Mouse (Mus musculus) ovary, adult 18-20 months (tissue): ENCODE measurements around the gene Ubald1.

Experiments used
- DNase-seq: peaks from one replicate; pipeline ENCODE4 v3.0.0; 2022; ENCODE audit warnings: low spot score, mixed read lengths

Gene Ubald1

GRCm38 (mm10) chr16:4880136-4880825 is at the start of gene Ubald1:
TSS of gene Ubald1 (minus strand) at chr16:4880315.
- peak; percentile 98 for DNase-seq

- no peak for DNase-seq
Measured at GRCm38 (mm10) chr16:4928474-4928873, 48.4 kb upstream of the Ubald1 start.

GRCm38 (mm10) chr16:4927967-4928366 is 47.9 kb upstream of the Ubald1 start:
- no peak for DNase-seq

DNA sequence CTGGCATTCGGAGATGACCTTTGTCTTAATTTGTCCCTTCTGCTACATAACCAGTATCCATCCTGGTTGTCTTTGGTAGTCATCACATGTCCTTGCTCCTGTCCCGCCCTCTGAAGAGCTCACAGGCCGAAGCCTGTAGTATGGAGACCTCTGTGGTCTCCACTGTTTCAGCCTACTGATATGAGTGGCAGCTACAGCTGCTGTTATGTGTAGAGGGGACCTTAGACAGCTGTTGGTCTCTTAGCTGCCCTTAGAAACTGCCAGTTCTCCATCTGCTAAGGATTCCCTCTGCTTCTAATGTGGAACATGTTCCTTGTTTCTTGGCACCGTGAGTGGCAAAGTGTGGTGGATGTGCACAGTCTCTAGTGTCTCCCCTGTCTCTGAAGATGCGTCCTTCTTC is 43.9 kb upstream of the Ubald1 start:
- DNase-seq = no peak

DNA sequence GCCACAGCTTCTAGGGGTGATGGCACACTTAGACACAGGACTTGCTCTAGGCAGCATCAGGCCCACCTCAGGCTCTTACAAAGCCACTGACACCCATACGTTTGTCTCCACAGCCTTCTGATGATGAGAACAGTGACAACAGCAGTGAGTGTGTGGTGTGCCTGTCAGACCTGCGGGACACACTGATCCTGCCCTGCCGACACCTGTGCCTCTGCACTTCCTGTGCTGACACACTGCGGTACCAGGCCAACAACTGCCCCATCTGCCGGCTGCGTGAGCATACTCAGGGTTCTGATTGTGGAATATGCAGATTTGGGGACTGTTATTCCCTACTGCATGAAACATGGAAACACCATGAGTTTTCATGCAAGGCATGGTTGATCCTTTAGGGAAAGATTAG is 42.4 kb upstream of the Ubald1 start:
- DNase-seq = no peak

- DNase-seq = no peak
Measured at GRCm38 (mm10) chr16:4920556-4920955, 40.4 kb upstream of the Ubald1 start.

GRCm38 (mm10) chr16:4916608-4917007 is 36.5 kb upstream of the Ubald1 start:
- DNase-seq = no peak

DNA sequence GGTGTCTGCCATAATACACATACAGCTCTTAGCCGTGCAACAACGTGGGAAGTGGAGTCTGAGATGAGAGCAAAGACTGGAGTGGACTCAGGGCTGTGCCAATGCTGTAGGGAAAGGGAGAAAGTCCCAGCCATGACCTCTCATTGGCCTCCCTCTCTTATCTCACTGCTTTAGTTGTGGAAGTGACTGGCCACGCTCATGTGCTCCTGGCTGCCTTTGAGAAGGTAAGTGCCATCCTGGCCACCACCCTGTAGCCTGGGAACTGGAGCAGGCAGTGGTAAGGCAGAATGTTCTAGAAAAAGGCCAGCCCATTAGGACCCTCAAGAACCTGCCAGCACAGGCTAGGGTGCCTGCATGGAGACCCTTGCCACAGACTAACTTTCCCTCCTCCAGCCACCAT is 35.8 kb upstream of the Ubald1 start:
- DNase-seq = no peak

DNA sequence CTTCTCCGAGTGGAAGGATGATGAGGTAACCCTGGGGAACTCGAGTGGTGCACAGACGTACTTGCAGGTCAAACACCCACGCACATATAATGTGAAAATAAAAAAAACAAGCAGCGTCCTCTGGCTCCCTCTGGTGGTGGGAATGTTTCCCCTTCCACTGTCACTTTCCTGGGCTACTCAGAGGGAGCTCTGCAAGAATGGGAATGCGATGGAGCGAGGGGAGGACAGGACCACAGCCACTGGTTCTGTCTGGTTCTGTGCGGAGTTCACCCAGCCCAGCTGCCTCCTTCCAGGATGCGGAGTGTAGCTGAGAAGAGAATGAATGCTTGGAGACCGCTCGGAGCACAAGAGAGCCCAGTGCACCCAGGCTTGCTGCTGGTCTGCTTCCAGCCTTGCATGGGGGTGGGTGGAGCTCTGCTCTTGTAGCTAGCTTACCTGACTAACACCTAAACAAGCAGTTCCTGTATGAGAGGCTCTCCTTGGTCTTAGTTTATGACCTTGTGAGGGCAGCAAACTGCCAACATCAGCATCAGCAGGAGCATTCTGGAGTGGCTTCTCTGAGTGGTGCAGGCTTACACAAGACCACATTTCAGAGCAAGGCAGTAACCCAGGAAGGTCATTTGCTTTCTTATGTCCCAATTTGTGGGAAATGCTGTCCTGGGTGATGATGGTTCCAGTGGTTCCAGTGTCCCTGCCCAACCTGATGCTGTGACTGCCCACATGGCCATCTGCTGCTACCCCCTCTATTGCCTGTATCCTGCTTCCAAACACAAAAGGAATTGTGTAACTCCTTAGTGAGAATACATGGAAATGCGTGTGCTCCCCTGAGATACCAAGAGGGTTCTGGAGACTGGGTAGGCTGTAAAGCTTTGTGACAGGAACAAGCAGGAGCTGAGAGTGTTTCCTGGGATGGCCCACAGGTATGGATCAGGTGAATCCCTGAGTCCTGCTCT is 33.9 kb upstream of the Ubald1 start:
- peak; percentile 52 for DNase-seq

DNA sequence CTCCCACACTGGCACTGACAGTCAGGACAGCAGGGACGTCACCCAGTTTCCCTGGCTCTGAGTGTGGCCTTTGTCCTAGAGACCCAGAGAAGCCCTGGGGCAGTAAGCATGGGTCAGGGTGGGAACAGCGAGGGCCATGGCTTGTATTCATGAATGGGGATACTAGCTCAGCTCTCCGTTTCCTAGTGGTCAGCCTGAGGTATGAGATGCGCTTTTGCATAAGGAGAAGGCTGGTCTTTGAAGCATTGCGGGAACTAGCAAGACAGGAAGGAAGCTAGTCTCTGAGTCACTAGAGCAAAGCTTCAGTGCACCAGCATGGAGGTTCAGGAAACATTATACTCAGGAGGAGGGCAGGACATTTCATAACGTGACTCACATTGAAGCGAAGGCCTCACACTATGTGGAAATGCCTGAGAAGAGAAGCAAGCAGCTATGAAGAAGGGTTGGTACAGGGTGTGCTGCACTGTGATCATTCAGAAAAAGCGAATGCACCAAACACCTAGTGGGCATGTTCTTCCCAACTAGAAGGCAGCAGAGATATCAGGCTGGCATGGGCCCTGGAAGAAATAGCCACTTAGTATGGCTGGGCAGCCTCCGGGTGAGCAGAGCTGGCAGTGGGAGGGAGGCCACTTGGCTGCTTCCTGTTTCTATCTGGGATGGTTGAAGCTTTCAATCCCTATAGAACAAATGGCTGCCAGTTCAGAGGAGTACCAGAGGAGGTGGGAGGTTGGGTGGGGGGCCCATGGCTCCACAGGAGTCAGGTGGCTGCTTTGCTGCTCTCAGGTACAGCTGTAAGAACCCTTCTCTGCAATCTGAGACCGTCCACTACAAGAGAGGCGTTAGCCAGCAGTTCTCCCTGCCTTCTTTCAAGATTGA is 33.0 kb upstream of the Ubald1 start:
- no peak for DNase-seq

GRCm38 (mm10) chr16:4912074-4912648 is 32.0 kb upstream of the Ubald1 start:
- DNase-seq = no peak

GRCm38 (mm10) chr16:4910758-4911157 is 30.6 kb upstream of the Ubald1 start:
- no peak for DNase-seq

DNA sequence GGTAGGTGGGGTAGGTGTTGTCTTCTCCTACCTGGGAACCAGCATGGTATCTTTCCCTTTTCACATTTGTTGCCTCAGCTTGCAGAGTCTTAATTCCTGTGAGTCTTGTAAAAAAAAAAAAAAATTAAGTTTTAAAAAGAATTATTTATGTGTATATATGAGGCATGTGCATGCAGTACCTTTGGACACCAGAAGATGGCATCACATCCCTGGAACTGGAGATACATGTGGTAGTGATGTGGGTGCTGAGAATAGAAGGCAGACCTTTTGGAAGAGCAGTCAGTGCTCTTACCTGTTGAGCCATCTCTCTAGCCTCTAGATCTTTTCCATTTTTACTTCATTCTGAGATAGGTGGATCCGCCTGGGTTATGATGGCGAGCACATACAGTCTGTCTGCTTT is 29.6 kb upstream of the Ubald1 start:
- no peak for DNase-seq

DNA sequence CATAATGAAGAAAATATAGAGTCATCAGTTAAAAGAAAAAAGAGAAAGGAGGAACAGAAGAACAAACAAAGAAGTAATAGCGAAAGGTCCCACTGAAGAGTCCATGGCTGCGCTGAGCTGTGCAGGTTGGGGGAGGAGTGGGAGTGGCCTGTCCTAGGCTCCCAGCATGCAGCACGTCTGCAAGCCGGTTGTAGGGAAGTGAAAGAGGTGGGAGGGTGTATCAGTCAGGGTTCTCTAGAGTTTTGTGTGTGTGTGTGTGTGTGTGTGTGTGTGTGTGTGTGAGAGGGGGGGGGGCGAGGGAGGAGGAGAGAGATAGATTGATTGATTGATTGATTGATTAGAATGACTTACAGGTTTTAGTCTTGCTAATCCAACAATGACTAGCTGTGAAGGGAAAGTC is 27.9 kb upstream of the Ubald1 start:
- no peak for DNase-seq

DNA sequence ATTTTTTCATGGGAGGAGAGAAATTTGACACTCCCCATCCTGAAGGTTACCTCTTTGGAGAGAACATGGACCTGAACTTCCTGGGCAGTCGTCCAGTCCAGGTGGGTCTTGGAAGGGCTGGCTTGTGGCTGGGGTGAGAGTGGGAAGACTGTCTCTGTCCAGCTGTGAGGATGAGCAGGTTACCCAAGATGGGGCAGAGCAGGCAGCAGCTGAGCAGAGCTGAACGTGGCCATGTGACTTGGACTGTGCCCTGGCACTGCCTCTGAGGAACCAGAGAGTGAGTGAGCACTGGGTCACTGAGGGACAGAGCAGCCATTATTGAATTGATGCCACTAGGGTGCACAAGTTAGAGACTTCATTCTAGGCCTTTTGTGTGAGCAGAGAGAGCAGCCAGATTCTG is 27.3 kb upstream of the Ubald1 start:
- no peak for DNase-seq

GRCm38 (mm10) chr16:4906559-4906958 is 26.4 kb upstream of the Ubald1 start:
- DNase-seq = no peak

- DNase-seq = no peak
Measured at GRCm38 (mm10) chr16:4905591-4905990, 25.5 kb upstream of the Ubald1 start.

DNA sequence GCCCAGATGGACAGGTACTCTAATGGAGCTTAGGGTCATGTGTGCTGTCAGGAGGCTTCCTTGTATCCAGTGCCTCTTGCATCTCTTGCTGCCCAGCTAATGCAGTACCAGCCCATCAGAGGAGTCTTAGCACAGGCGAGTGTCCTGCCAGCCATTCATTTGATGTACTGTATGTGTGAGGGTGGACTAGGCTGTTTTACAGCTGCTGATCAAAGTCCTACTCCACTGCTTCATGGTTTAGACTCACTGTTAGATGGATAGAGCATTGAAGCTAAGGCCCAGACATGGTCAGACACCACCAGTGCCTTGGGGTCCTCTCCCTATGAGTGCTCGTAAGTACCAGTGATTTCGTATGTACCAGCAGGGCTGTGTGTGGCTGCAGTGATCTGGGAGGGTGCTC is 24.8 kb upstream of the Ubald1 start:
- DNase-seq = no peak

GRCm38 (mm10) chr16:4903491-4904102 is 23.5 kb upstream of the Ubald1 start:
- no peak for DNase-seq

DNA sequence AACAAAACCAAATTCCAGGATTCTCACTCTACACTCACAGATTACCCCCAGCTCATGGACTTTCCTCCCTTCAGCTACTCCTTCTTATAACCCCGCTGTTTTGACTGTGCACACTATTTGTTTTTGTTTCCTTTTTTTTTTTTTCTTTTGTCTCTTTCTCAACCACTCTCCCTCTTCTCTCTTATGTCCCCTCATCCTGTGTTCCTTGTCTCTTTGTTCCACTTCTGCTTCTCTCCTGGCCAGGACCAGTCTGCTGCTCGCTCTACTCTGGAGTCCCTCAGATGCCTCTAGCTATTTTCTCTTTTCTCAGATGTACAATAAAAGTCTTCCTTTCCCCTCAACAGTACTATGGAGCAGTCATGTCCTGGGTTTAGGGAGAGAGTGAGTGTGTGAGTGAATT is 22.3 kb upstream of the Ubald1 start:
- no peak for DNase-seq

DNA sequence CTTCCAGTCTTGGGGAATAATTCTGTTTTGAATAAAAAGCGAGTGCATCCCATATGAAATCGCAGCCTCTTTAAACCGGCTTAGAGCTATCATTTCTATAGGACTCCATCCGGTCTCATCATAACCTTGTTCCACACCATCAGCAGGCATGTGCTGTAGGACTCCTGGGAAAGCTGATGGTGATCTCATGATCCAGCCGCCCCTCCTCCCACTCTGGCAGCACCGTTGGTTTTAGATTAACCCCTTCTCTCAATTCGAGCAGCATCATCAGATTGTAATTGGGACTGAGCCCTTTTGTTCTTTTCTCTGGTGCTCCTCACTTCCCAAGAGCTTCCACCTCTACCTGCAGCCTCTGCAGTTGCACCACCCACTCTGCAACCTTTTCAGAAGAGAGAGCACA is 21.1 kb upstream of the Ubald1 start:
- DNase-seq = no peak

GRCm38 (mm10) chr16:4899711-4900110 is 19.6 kb upstream of the Ubald1 start:
- no peak for DNase-seq
